Mouse (Mus musculus): Measurements from ENCODE around the gene Shpk. TPM values are rescaled to one million over a fixed set of nuclear protein-coding genes. Genes with fewer than 3 reads are reported as not detected.

Gene Shpk
- polyA plus RNA-seq, 1 experiment, result 0.53 TPM

DNA sequence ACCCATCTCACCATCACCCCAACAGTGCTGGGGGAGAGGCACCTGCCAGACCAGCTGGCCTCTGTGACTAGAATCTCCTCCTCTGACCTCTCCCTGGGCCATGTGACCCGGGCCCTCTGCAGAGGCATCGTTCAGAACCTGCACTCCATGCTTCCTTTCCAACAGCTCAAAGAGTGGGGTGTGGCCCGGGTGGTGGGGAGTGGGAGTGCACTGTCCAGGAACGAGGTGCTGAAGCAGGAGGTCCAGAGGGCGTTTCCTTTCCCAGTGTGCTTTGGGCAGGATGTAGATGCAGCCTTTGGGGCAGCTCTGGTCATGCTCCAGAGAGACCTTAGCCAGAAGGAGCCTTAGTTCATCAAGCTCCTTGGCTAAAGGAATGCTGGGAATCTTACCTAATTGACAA, 23.6 kb downstream of the Shpk start:
- no peak overlapping the region for H3K4me3 ChIP-seq (replicated peaks)
- H3K4me1 ChIP-seq, result peaks cover 4% of the 10 kb centered on the region; the same call in 1 of the 2 replicates
- H3K27me3 ChIP-seq (replicated peaks), result peaks cover 9% of the 10 kb centered on the region
- TF ChIP-seq GATA1 (IDR thresholded peaks at IDR 0.05; ENCODE audit: borderline replicate concordance, low read length) (no peak), FLI1 (IDR thresholded peaks at IDR 0.05; ENCODE audit: low read length) (no peak)
- H3K9me3 ChIP-seq, result no peaks in the 10 kb centered on the region
- H3K36me3 ChIP-seq (replicated peaks; ENCODE audit: low read length), result peaks cover 45% of the 10 kb centered on the region

DNA sequence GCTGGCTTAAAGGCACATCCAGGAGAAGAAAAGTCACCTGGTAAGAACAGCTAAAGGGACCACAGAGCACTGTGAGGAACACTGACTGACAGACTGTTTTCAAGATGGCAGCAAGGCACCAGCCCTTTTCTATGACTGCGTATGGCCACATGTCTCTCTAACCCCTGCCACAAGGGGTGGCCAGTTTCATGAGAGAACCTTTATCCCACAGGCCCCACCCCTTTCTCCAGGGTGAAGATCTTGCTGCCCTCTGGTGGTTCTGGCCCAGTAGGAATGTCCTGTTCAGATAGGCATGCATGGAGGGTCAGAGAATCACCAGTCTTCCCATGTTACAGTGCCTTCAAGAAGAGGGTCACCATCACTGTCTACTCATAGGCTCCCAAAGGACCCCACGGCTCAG, 24.7 kb downstream of the Shpk start:
- Histone ChIP-seq H3K4me3 (replicated peaks) (no peak overlapping the region), H3K4me1 (peaks cover 4% of the 10 kb centered on the region; the same call in 1 of the 2 replicates), H3K36me3 (replicated peaks; ENCODE audit: low read length) (peaks cover 34% of the 10 kb centered on the region), H3K9me3 (no peaks in the 10 kb centered on the region), H3K27me3 (replicated peaks) (peaks cover 12% of the 10 kb centered on the region)
- no peak for TF ChIP-seq FLI1 (IDR thresholded peaks at IDR 0.05; ENCODE audit: low read length)
- no peak for TF ChIP-seq GATA1 (IDR thresholded peaks at IDR 0.05; ENCODE audit: borderline replicate concordance, low read length)

DNA sequence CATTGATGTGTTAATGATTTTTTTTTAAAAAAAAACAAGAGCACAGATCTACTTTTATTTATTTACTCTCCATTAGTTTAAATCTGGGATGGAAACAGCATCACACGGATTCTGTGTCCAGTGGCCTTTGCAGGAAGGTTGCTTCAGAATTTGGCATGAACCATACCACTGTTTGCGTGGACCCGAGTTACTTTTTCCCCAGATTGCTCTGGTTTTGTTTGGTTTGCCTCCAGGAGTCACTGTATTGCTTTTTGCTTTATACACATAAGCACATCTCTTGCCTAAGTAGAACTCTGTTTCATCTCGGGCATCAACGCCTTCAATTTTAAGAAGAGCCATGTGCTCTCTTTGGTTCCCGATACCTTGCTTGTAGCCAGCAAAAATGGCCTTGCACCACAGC, 26.6 kb downstream of the Shpk start:
- Histone ChIP-seq H3K4me1 (peaks cover 6% of the 10 kb centered on the region; the same call in 1 of the 2 replicates), H3K36me3 (replicated peaks; ENCODE audit: low read length) (peaks cover 21% of the 10 kb centered on the region), H3K27me3 (replicated peaks) (peaks cover 16% of the 10 kb centered on the region), H3K4me3 (replicated peaks) (no peak overlapping the region), H3K9me3 (no peaks in the 10 kb centered on the region)
- TF ChIP-seq FLI1 (IDR thresholded peaks at IDR 0.05; ENCODE audit: low read length) (no peak), GATA1 (IDR thresholded peaks at IDR 0.05; ENCODE audit: borderline replicate concordance, low read length) (no peak)

DNA sequence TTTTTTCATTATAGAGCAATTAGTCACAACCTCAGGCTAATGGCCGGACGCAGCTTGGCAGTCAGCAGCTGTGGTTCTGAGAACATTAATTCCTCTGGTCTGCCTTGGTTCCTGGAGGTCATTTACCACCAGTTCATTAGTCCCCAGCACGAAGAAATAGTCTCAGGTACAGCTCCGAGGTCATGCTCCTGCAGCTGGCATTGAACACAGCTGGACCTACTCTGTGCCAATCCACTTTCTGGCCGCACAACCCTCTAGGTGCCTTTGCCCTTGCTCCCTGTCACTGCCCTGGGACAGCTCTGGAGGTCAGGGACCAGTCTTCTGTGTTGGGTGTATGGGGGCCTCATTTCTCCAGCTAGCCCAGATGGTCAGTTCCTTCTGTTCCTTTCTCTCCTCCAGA, 29.6 kb downstream of the Shpk start:
- H3K4me3 ChIP-seq (replicated peaks), result no peak overlapping the region
- peaks cover 12% of the 10 kb centered on the region for H3K4me1 ChIP-seq
- peaks cover 3% of the 10 kb centered on the region for H3K36me3 ChIP-seq (replicated peaks; ENCODE audit: low read length)
- peaks cover 40% of the 10 kb centered on the region for H3K27me3 ChIP-seq (replicated peaks)
- no peaks in the 10 kb centered on the region for H3K9me3 ChIP-seq
- no peak for TF ChIP-seq FLI1 (IDR thresholded peaks at IDR 0.05; ENCODE audit: low read length)
- TF ChIP-seq GATA1 (IDR thresholded peaks at IDR 0.05; ENCODE audit: borderline replicate concordance, low read length), result no peak

DNA sequence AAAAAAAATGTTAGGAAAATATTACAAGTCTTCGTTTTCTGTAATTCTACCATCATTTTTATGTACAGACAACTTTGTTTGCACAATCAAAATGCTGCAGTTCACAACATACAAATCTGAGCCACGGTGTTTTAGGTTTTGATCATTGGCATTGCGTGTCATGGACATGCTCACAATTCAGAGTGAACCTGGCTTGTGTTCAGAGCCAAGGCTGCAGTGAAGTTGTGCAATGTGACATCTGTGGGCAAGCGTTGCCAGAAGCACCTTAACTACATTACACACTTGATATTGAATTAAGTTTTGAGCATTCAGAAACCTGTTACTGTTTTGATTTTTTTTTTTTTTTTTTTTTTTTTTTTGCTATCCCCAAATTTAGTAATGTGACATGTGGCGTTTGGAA, 30.8 kb downstream of the Shpk start:
- H3K36me3 ChIP-seq (replicated peaks; ENCODE audit: low read length), result no peaks in the 10 kb centered on the region
- H3K4me1 ChIP-seq, result peaks cover 16% of the 10 kb centered on the region
- peaks cover 50% of the 10 kb centered on the region for H3K27me3 ChIP-seq (replicated peaks)
- no peaks in the 10 kb centered on the region for H3K9me3 ChIP-seq
- no peak overlapping the region for H3K4me3 ChIP-seq (replicated peaks)
- TF ChIP-seq FLI1 (IDR thresholded peaks at IDR 0.05; ENCODE audit: low read length), result no peak
- no peak for TF ChIP-seq GATA1 (IDR thresholded peaks at IDR 0.05; ENCODE audit: borderline replicate concordance, low read length)

DNA sequence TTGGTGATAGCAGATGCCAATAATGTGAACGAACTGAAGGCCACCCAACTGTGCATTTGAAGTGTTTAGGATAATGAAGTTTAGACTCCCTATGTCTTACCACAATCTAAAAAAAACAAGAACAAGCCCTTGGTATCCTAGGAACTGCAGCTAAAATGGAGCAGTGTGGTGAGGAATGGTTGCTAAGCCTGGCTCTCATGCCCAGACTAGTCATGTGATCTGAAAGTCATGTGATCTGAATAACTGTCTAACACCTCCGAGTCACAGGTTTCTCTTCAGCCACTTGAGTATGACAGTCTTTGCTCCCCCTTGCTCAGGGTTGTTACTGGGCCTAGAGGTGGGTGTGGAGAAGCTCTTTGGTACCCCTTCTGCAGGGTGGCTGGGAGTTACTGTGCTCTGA, 33.3 kb downstream of the Shpk start:
- peaks cover 30% of the 10 kb centered on the region for H3K4me1 ChIP-seq
- no peaks in the 10 kb centered on the region for H3K9me3 ChIP-seq
- no peaks in the 10 kb centered on the region for H3K36me3 ChIP-seq (replicated peaks; ENCODE audit: low read length)
- TF ChIP-seq FLI1 (IDR thresholded peaks at IDR 0.05; ENCODE audit: low read length) (no peak), GATA1 (IDR thresholded peaks at IDR 0.05; ENCODE audit: borderline replicate concordance, low read length) (no peak)
- H3K27me3 ChIP-seq (replicated peaks), result peaks cover 64% of the 10 kb centered on the region
- no peak overlapping the region for H3K4me3 ChIP-seq (replicated peaks)

DNA sequence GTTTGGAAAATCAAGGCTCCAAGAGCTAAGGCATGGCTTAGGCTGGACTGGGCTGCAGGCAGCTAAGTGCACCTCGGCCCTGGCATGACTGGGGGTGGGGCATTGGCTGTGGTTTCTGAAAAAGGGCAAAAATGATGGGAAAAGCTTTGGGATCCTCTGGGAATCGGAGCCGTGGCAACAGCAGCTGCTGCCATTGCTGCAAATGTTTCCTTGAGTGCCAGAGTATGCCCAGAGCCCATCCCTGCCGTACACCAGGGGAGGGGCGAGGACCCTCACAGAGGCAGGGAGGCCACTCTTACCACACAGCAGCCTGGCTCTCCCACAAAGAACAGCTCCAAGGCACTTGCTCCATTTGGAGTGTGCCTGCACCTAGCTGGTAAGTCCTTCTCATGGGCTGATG, 34.7 kb downstream of the Shpk start, which contains the start of gene Trpv1:
Gene Trpv1, plus strand, starts transcription at position 301 of the 400 bp plus-strand sequence.
- Histone ChIP-seq H3K27me3 (replicated peaks) (peaks cover 69% of the 10 kb centered on the region), H3K4me1 (peaks cover 30% of the 10 kb centered on the region), H3K4me3 (replicated peaks) (no peak within 1 kb of the TSS), H3K9me3 (no peaks in the 10 kb centered on the region), H3K36me3 (replicated peaks; ENCODE audit: low read length) (no peaks in the 10 kb centered on the region)
- TF ChIP-seq FLI1 (IDR thresholded peaks at IDR 0.05; ENCODE audit: low read length) (no peak), GATA1 (IDR thresholded peaks at IDR 0.05; ENCODE audit: borderline replicate concordance, low read length) (no peak)

DNA sequence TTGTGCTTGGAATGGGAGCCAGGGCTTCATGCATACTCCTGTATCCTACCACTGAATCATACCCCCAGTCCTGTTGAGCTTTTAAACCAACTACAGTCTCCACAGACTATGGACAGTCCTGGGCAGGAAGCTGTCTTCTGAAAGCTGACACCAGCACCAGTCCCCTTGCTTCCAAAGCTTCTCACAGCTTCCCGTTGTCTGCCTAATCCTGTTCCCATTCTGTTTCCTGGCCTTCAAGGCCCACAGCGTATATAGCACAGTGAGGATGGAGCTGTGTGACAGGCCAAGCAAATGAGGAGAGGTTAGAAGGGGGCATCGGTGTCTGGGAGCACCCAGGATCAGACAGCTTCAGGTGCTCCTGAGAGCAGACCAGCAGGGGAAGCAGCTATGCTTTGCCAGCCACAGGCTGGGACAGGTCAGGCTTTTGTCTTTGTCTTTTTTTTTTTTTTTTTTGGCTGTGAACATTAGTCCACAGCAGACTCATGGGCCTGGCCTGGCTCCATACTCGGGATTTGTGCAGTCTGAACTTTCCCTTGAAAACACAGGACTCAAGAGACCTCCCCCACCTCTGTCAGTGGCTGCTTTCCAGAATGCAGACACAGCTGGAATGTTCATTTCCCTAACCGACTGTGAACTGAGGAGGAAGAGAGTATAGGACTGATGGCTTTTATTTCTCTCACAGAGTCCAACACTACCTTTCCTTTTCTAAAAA, 36.9 kb downstream of the Shpk start:
- peaks cover 25% of the 10 kb centered on the region for H3K4me1 ChIP-seq
- no peaks in the 10 kb centered on the region for H3K9me3 ChIP-seq
- H3K36me3 ChIP-seq (replicated peaks; ENCODE audit: low read length), result no peaks in the 10 kb centered on the region
- peak overlapping the region; percentile 18 for H3K4me3 ChIP-seq (replicated peaks)
- peaks cover 75% of the 10 kb centered on the region for H3K27me3 ChIP-seq (replicated peaks)
- TF ChIP-seq GATA1 (IDR thresholded peaks at IDR 0.05; ENCODE audit: borderline replicate concordance, low read length) (no peak), FLI1 (IDR thresholded peaks at IDR 0.05; ENCODE audit: low read length) (no peak)

DNA sequence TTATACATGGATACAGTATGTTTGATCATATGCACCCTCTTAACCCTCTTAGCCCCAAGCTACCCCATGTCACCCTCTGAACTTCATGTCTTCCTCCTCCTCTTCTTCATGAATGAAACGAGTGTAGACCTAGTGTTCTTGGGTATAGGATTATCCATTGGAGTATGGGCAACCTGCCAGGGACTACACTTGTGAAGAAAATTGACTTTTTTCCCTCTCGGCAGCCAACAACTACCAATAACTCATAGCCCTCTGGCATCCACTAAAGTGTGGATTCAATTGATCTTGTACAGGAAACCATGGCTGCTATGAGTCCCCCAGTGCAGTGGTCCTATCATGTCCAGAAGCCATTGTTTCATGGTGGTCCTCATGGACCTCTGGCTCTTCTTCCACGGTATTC, 37.5 kb downstream of the Shpk start:
- H3K36me3 ChIP-seq (replicated peaks; ENCODE audit: low read length), result no peaks in the 10 kb centered on the region
- no peaks in the 10 kb centered on the region for H3K9me3 ChIP-seq
- TF ChIP-seq GATA1 (IDR thresholded peaks at IDR 0.05; ENCODE audit: borderline replicate concordance, low read length), result no peak
- TF ChIP-seq FLI1 (IDR thresholded peaks at IDR 0.05; ENCODE audit: low read length), result no peak
- H3K27me3 ChIP-seq (replicated peaks), result peaks cover 74% of the 10 kb centered on the region
- no peak overlapping the region for H3K4me3 ChIP-seq (replicated peaks)
- peaks cover 24% of the 10 kb centered on the region for H3K4me1 ChIP-seq

DNA sequence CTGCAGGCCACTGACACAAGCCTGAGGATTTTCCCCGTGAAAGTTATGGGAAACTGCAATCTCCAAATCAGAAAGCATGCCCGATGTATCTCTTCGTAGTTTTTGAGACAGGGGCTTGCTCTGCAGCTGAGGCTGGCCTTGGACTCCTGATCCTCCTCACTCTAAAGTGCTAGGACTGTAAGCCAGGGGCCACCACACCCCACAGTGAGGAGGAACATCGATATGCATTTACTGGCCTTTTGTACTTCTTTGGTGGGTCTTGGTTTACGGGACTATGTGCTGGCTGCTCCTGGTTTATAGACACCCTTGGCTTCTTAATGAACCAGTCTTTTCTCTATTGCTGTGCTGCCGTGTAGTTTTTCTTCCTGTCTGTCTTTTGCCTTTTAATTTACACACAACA, 42.9 kb downstream of the Shpk start:
- Histone ChIP-seq H3K4me1 (peaks cover under 1% of the 10 kb centered on the region; the same call in 1 of the 2 replicates), H3K4me3 (replicated peaks) (no peak overlapping the region), H3K27me3 (replicated peaks) (peaks cover 53% of the 10 kb centered on the region), H3K36me3 (replicated peaks; ENCODE audit: low read length) (no peaks in the 10 kb centered on the region), H3K9me3 (peaks cover 4% of the 10 kb centered on the region)
- TF ChIP-seq FLI1 (IDR thresholded peaks at IDR 0.05; ENCODE audit: low read length), result no peak
- TF ChIP-seq GATA1 (IDR thresholded peaks at IDR 0.05; ENCODE audit: borderline replicate concordance, low read length), result no peak

Measured in megakaryocyte, embryonic 14.5 days (primary cell).